Mouse (Mus musculus): Measurements from ENCODE around the gene Fam166b. TPM values are rescaled to one million over a fixed set of nuclear protein-coding genes. Genes with fewer than 3 reads are reported as not detected.
A peak's percentile ranks its signal among the peaks of the same experiment; 100 is the strongest.

Gene Fam166b
- total RNA-seq, 1 experiment from 2014 or later, result not detected

GRCm38 (mm10) chr4:43431690-43432089 is 2.8 kb upstream of the Fam166b start:
- peak; percentile 78 for ATAC-seq (replicated peaks; ENCODE audit: low read depth, poor library complexity, severe bottlenecking)

- no peak for ATAC-seq (replicated peaks; ENCODE audit: low read depth, poor library complexity, severe bottlenecking)
Observed at GRCm38 (mm10) chr4:43428180-43428861, 613 bp downstream of the Fam166b start.

- peak; percentile 69 for ATAC-seq (replicated peaks; ENCODE audit: low read depth, poor library complexity, severe bottlenecking)
Observed at GRCm38 (mm10) chr4:43427501-43428179, 1.3 kb downstream of the Fam166b start.

GRCm38 (mm10) chr4:43426487-43426886 is 2.4 kb downstream of the Fam166b start:
- ATAC-seq (replicated peaks; ENCODE audit: low read depth, poor library complexity, severe bottlenecking), result no peak

- ATAC-seq (replicated peaks; ENCODE audit: low read depth, poor library complexity, severe bottlenecking), result peak; percentile 24
Observed at GRCm38 (mm10) chr4:43425648-43426380, 3.1 kb downstream of the Fam166b start.

GRCm38 (mm10) chr4:43425197-43425596 is 3.7 kb downstream of the Fam166b start:
- ATAC-seq (replicated peaks; ENCODE audit: low read depth, poor library complexity, severe bottlenecking), result no peak

- ATAC-seq (replicated peaks; ENCODE audit: low read depth, poor library complexity, severe bottlenecking), result no peak
Observed at GRCm38 (mm10) chr4:43424072-43424471, 4.9 kb downstream of the Fam166b start.

GRCm38 (mm10) chr4:43423267-43423934 is 5.5 kb downstream of the Fam166b start:
- no peak for ATAC-seq (replicated peaks; ENCODE audit: low read depth, poor library complexity, severe bottlenecking)

- ATAC-seq (replicated peaks; ENCODE audit: low read depth, poor library complexity, severe bottlenecking), result no peak
Observed at GRCm38 (mm10) chr4:43421632-43422240, 7.2 kb downstream of the Fam166b start.

GRCm38 (mm10) chr4:43420305-43420704 is 8.6 kb downstream of the Fam166b start:
- ATAC-seq (replicated peaks; ENCODE audit: low read depth, poor library complexity, severe bottlenecking), result peak; percentile 68

- peak; percentile 31; the same call in 1 of the 2 replicates for ATAC-seq (replicated peaks; ENCODE audit: low read depth, poor library complexity, severe bottlenecking)
Observed at GRCm38 (mm10) chr4:43419801-43420281, 9.1 kb downstream of the Fam166b start.

- ATAC-seq (replicated peaks; ENCODE audit: low read depth, poor library complexity, severe bottlenecking), result no peak
Observed at GRCm38 (mm10) chr4:43418973-43419656, 9.8 kb downstream of the Fam166b start.

GRCm38 (mm10) chr4:43418450-43418849 is 10.5 kb downstream of the Fam166b start:
- no peak for ATAC-seq (replicated peaks; ENCODE audit: low read depth, poor library complexity, severe bottlenecking)

GRCm38 (mm10) chr4:43417269-43418062 is 11.5 kb downstream of the Fam166b start:
- ATAC-seq (replicated peaks; ENCODE audit: low read depth, poor library complexity, severe bottlenecking), result peak; percentile 68

GRCm38 (mm10) chr4:43416071-43416490 is 12.9 kb downstream of the Fam166b start:
- ATAC-seq (replicated peaks; ENCODE audit: low read depth, poor library complexity, severe bottlenecking), result no peak

GRCm38 (mm10) chr4:43415221-43416070 is 13.5 kb downstream of the Fam166b start:
- ATAC-seq (replicated peaks; ENCODE audit: low read depth, poor library complexity, severe bottlenecking), result no peak

GRCm38 (mm10) chr4:43414761-43415160 is 14.2 kb downstream of the Fam166b start:
- ATAC-seq (replicated peaks; ENCODE audit: low read depth, poor library complexity, severe bottlenecking), result no peak

Measured in common myeloid progenitor, adult 5-6 weeks (primary cell).